In genomic region chr6:136827881-136828561, GRCm38 (mm10) we compare ENCODE assay signal across 8 mouse cellular contexts. TPM values are rescaled to one million over a fixed set of nuclear protein-coding genes. Genes with fewer than 3 reads are reported as not detected.
DNase-seq lines count a peak whose midpoint lies in the region; ATAC-seq lines count a peak whose summit lies in the region.

TSS of gene Wbp11 (minus strand) at chr6:136828233.

- H3K27ac ChIP-seq in brown adipose tissue, adult 24 weeks (replicated peaks; ENCODE audit: low read depth, low read length) = peak within 1 kb of the TSS; percentile 89
- H3K27ac ChIP-seq in heart, embryonic 13.5 days (replicated peaks) = peak within 1 kb of the TSS; percentile 88
- H3K27ac ChIP-seq in liver, embryonic 12.5 days = peak within 1 kb of the TSS; percentile 87
- H3K27ac ChIP-seq in stomach, embryonic 15.5 days = peak within 1 kb of the TSS; percentile 75

- ATAC-seq in heart, embryonic 13.5 days (ENCODE audit: extremely low read depth, insufficient number of reproducible peaks, low FRiP score, low TSS enrichment) = peak; percentile 100
- ATAC-seq in liver, embryonic 12.5 days = peak; percentile 100
- peak; percentile 100 for ATAC-seq in stomach, embryonic 15.5 days (ENCODE audit: insufficient read depth, low FRiP score, low read depth)

- H3K27me3 ChIP-seq in heart, embryonic 13.5 days (replicated peaks) = peaks cover 5% of the 10 kb centered on the region; the same call in 1 of the 2 replicates
- H3K27me3 ChIP-seq in liver, embryonic 12.5 days (replicated peaks) = 0 out of 2 replicates have a peak, but pooled peaks cover 3% of the 10 kb centered on the region
- H3K27me3 ChIP-seq in stomach, embryonic 15.5 days (replicated peaks) = no peaks in the 10 kb centered on the region

- H3K36me3 ChIP-seq in heart, embryonic 13.5 days = peaks cover 24% of the 10 kb centered on the region
- peaks cover 25% of the 10 kb centered on the region for H3K36me3 ChIP-seq in liver, embryonic 12.5 days
- H3K36me3 ChIP-seq in stomach, embryonic 15.5 days = peaks cover 14% of the 10 kb centered on the region

- H3K9me3 ChIP-seq in heart, embryonic 13.5 days = no peaks in the 10 kb centered on the region
- no peaks in the 10 kb centered on the region for H3K9me3 ChIP-seq in liver, embryonic 12.5 days (replicated peaks)
- H3K9me3 ChIP-seq in stomach, embryonic 15.5 days = no peaks in the 10 kb centered on the region

- H3K9ac ChIP-seq in heart, embryonic 13.5 days = peak within 1 kb of the TSS; percentile 99
- peak within 1 kb of the TSS; percentile 98 for H3K9ac ChIP-seq in liver, embryonic 12.5 days
- H3K9ac ChIP-seq in stomach, embryonic 15.5 days = peak within 1 kb of the TSS; percentile 99

- H3K4me1 ChIP-seq in brown adipose tissue, adult 24 weeks (ENCODE audit: control insufficient read depth, insufficient read depth, insufficient read length, low read length) = no peaks in the 10 kb centered on the region; the same call in 1 of the 2 replicates
- peaks cover 18% of the 10 kb centered on the region for H3K4me1 ChIP-seq in heart, embryonic 13.5 days
- H3K4me1 ChIP-seq in liver, embryonic 12.5 days = peaks cover 16% of the 10 kb centered on the region
- no peaks in the 10 kb centered on the region for H3K4me1 ChIP-seq in stomach, embryonic 15.5 days

- under 1% methylated on average over 45 of the region's 45 CpGs for WGBS in heart, embryonic 13.5 days
- under 1% methylated on average over 45 of the region's 45 CpGs for WGBS in liver, embryonic 12.5 days (ENCODE audit: insufficient replicate concordance)
- under 1% methylated on average over 45 of the region's 45 CpGs for WGBS in stomach, embryonic 15.5 days

- H3K4me2 ChIP-seq in heart, embryonic 13.5 days = peak within 1 kb of the TSS; percentile 91
- peak within 1 kb of the TSS; percentile 87 for H3K4me2 ChIP-seq in liver, embryonic 12.5 days
- peak within 1 kb of the TSS; percentile 64 for H3K4me2 ChIP-seq in stomach, embryonic 15.5 days

- peak; percentile 97 for DNase-seq in CD4-positive, CD25-positive, alpha-beta regulatory T cell, adult 2 months (ENCODE audit: low read depth, low spot score)
- DNase-seq in fat pad, adult 2 months (ENCODE audit: extremely low read depth, low read depth, low spot score) = peak; percentile 96
- DNase-seq in kidney, postnatal 10 days = peak; percentile 97
- peak; percentile 96 for DNase-seq in natural killer cell, adult 2 months (ENCODE audit: low spot score in 2 of 2)

- peak within 1 kb of the TSS; percentile 95 for H3K4me3 ChIP-seq in brown adipose tissue, adult 24 weeks (ENCODE audit: insufficient read depth, low read depth, low read length)
- H3K4me3 ChIP-seq in heart, embryonic 13.5 days = peak within 1 kb of the TSS; percentile 100
- peak within 1 kb of the TSS; percentile 97 for H3K4me3 ChIP-seq in liver, embryonic 12.5 days
- peak within 1 kb of the TSS; percentile 97 for H3K4me3 ChIP-seq in stomach, embryonic 15.5 days (replicated peaks)

RNA-seq across cellular contexts. Expression of gene Wbp11, which starts in this region (rescaled TPM):
- 21.2 and 23.2 TPM in 2 replicates for polyA plus RNA-seq in brown adipose tissue, adult 24 weeks (2012; ENCODE audit: insufficient read depth, insufficient read length, missing spikeins)
- polyA plus RNA-seq in heart, embryonic 13.5 days (2015; fragmentation: Nextera tagmentation; extraction: Ambion mirVana) = 70.6 and 71.1 TPM in 2 replicates
- polyA plus RNA-seq in liver, embryonic 12.5 days (2016; fragmentation: Nextera tagmentation; extraction: Ambion mirVana) = 95.0 and 97.3 TPM in 2 replicates
- polyA plus RNA-seq in stomach, embryonic 15.5 days (2015; fragmentation: Nextera tagmentation; extraction: Ambion mirVana) = 83.7 and 93.7 TPM in 2 replicates

Comparison
In these comparisons a context has a peak if more than half of its experiments do, and no peak if none do; other contexts are left out.
1. Peak in every context shown above with its lines: DNase-seq, ATAC-seq, H3K4me3 ChIP-seq and H3K27ac ChIP-seq.